Mouse (Mus musculus) neural tube, embryonic 13.5 days (tissue): ENCODE results near the gene L3mbtl3. TPM values are rescaled to one million over a fixed set of nuclear protein-coding genes. Genes with fewer than 3 reads are reported as not detected.

Experiments used
- ATAC-seq: fragments of 200-750 bp; cut with Nextera tagmentation; 2 replicates; pipeline ENCODE4 v1.8.0; 2017; ENCODE audit warnings: low read depth, mild to moderate bottlenecking, moderate TSS enrichment, moderate library complexity
- H3K27ac ChIP-seq: fragments of 300-500 bp; sonication (generic); replicated peaks from 2 replicates; pipeline ENCODE4 v1.5.1; 2015; ENCODE audit warnings: moderate library complexity, mild to moderate bottlenecking, inconsistent platforms
- H3K27me3 ChIP-seq: fragments of 300-500 bp; sonication (generic); 2 replicates; pipeline ENCODE4 v1.6.1; 2015; ENCODE audit warnings: mild to moderate bottlenecking, inconsistent platforms
- H3K36me3 ChIP-seq: fragments of 300-500 bp; sonication (generic); 2 replicates; pipeline ENCODE4 v1.6.1; 2015; ENCODE audit warnings: mild to moderate bottlenecking, inconsistent platforms
- H3K4me1 ChIP-seq: fragments of 300-500 bp; sonication (generic); replicated peaks from 2 replicates; pipeline ENCODE4 v1.6.1; 2015; ENCODE audit warnings: inconsistent platforms
- H3K4me2 ChIP-seq: fragments of 300-500 bp; sonication (generic); 2 replicates; pipeline ENCODE4 v1.6.1; 2015; ENCODE audit warnings: inconsistent platforms, mild to moderate bottlenecking, moderate library complexity
- H3K4me3 ChIP-seq: fragments of 300-500 bp; sonication (generic); 2 replicates; pipeline ENCODE4 v1.5.1; 2015; ENCODE audit warnings: mild to moderate bottlenecking, inconsistent platforms
- H3K9ac ChIP-seq: fragments of 300-500 bp; sonication (generic); 2 replicates; pipeline ENCODE4 v1.6.1; 2015; ENCODE audit warnings: moderate library complexity, mild to moderate bottlenecking, inconsistent platforms
- H3K9me3 ChIP-seq: fragments of 300-500 bp; sonication (generic); 2 replicates; pipeline ENCODE4 v1.6.1; 2016; ENCODE audit warnings: inconsistent platforms
- WGBS: fragments of 180-500 bp; shearing (Covaris S2); methylation state at CpG from one replicate; pipeline ENCODE4 v1.1.7; 2015; 5-methylcytosine and 5-hydroxymethylcytosine counted together
- polyA plus RNA-seq: library from polyadenylated mRNA; unstranded; fragments of >200 nt; fragmentation: Nextera tagmentation; extraction: Ambion mirVana; gene quantifications from 2 replicates; pipeline ENCODE4 v1.2.1, GENCODE M21; 2015

Gene L3mbtl3
- polyA plus RNA-seq, 1 experiment from 2014 or later, result 19.7 TPM

- 87% methylated on average over 8 of the region's 8 CpGs for WGBS
Observed at GRCm38 (mm10) chr10:26364326-26364856, 11.4 kb downstream of the L3mbtl3 start.

GRCm38 (mm10) chr10:26363605-26364004, 12.2 kb downstream of the L3mbtl3 start:
- ATAC-seq, result no peak
- no peak overlapping the region for H3K4me2 ChIP-seq
- no peak overlapping the region for H3K27ac ChIP-seq
- WGBS, result 69% methylated on average over 3 of the region's 3 CpGs
- no peak overlapping the region for H3K4me3 ChIP-seq
- H3K9me3 ChIP-seq, result no peaks in the 10 kb centered on the region
- no peaks in the 10 kb centered on the region for H3K27me3 ChIP-seq
- no peak overlapping the region for H3K9ac ChIP-seq
- H3K4me1 ChIP-seq, result peaks cover 5% of the 10 kb centered on the region; the same call in 1 of the 2 replicates
- H3K36me3 ChIP-seq, result peaks cover 9% of the 10 kb centered on the region

More at GRCm38 (mm10) chr10:26364326-26364856, 11.4 kb downstream of the L3mbtl3 start:
- no peak overlapping the region for H3K9ac ChIP-seq
- H3K36me3 ChIP-seq, result peaks cover 14% of the 10 kb centered on the region
- H3K27me3 ChIP-seq, result no peaks in the 10 kb centered on the region
- H3K4me2 ChIP-seq, result no peak overlapping the region
- ATAC-seq, result no peak
- no peak overlapping the region for H3K4me3 ChIP-seq
- H3K9me3 ChIP-seq, result no peaks in the 10 kb centered on the region
- H3K4me1 ChIP-seq, result peaks cover 5% of the 10 kb centered on the region; the same call in 1 of the 2 replicates
- no peak overlapping the region for H3K27ac ChIP-seq

GRCm38 (mm10) chr10:26358798-26359197, 17.0 kb downstream of the L3mbtl3 start:
- H3K9me3 ChIP-seq, result no peaks in the 10 kb centered on the region
- peaks cover 5% of the 10 kb centered on the region; the same call in 1 of the 2 replicates for H3K36me3 ChIP-seq
- H3K27me3 ChIP-seq, result no peaks in the 10 kb centered on the region
- 90% methylated on average over 6 of the region's 6 CpGs for WGBS
- H3K9ac ChIP-seq, result no peak overlapping the region
- H3K4me3 ChIP-seq, result no peak overlapping the region
- H3K4me1 ChIP-seq, result peaks cover 5% of the 10 kb centered on the region; the same call in 1 of the 2 replicates
- no peak overlapping the region for H3K27ac ChIP-seq
- no peak for ATAC-seq
- H3K4me2 ChIP-seq, result no peak overlapping the region

GRCm38 (mm10) chr10:26358231-26358630, 17.5 kb downstream of the L3mbtl3 start:
- WGBS, result 97% methylated on average over 5 of the region's 5 CpGs
- Histone ChIP-seq H3K9me3 (no peaks in the 10 kb centered on the region), H3K9ac (no peak overlapping the region), H3K27ac (no peak overlapping the region), H3K4me3 (no peak overlapping the region), H3K27me3 (no peaks in the 10 kb centered on the region), H3K4me1 (no peaks in the 10 kb centered on the region), H3K36me3 (peaks cover 5% of the 10 kb centered on the region; the same call in 1 of the 2 replicates), H3K4me2 (no peak overlapping the region)
- ATAC-seq, result no peak

- Histone ChIP-seq H3K4me2 (no peak overlapping the region), H3K9me3 (no peaks in the 10 kb centered on the region), H3K4me3 (no peak overlapping the region), H3K4me1 (no peaks in the 10 kb centered on the region), H3K36me3 (peaks cover 10% of the 10 kb centered on the region), H3K27ac (no peak overlapping the region), H3K9ac (no peak overlapping the region), H3K27me3 (no peaks in the 10 kb centered on the region)
- WGBS, result 64% methylated on average over 4 of the region's 4 CpGs
- no peak for ATAC-seq
Observed at GRCm38 (mm10) chr10:26353781-26354180, 22.0 kb downstream of the L3mbtl3 start.

- Histone ChIP-seq H3K9me3 (no peaks in the 10 kb centered on the region), H3K27me3 (no peaks in the 10 kb centered on the region), H3K9ac (no peak overlapping the region), H3K4me3 (no peak overlapping the region), H3K36me3 (peaks cover 10% of the 10 kb centered on the region), H3K4me2 (no peak overlapping the region), H3K4me1 (no peaks in the 10 kb centered on the region), H3K27ac (no peak overlapping the region)
- WGBS, result 91% methylated on average over 7 of the region's 7 CpGs
- ATAC-seq, result no peak
Observed at GRCm38 (mm10) chr10:26351129-26351738, 24.5 kb downstream of the L3mbtl3 start.

GRCm38 (mm10) chr10:26350153-26350552, 25.6 kb downstream of the L3mbtl3 start:
- no peak overlapping the region for H3K9ac ChIP-seq
- no peak for ATAC-seq
- H3K4me3 ChIP-seq, result no peak overlapping the region
- 87% methylated on average over 1 of the region's 1 CpGs for WGBS
- H3K9me3 ChIP-seq, result no peaks in the 10 kb centered on the region
- H3K36me3 ChIP-seq, result peaks cover 5% of the 10 kb centered on the region
- H3K4me1 ChIP-seq, result no peaks in the 10 kb centered on the region
- H3K27ac ChIP-seq, result no peak overlapping the region
- no peaks in the 10 kb centered on the region for H3K27me3 ChIP-seq
- no peak overlapping the region for H3K4me2 ChIP-seq

GRCm38 (mm10) chr10:26347614-26348013, 28.2 kb downstream of the L3mbtl3 start:
- ATAC-seq, result no peak
- Histone ChIP-seq H3K27me3 (no peaks in the 10 kb centered on the region), H3K4me2 (no peak overlapping the region)

GRCm38 (mm10) chr10:26345879-26346278, 29.9 kb downstream of the L3mbtl3 start:
- Histone ChIP-seq H3K27me3 (no peaks in the 10 kb centered on the region), H3K9ac (no peak overlapping the region), H3K4me3 (no peak overlapping the region), H3K4me1 (no peaks in the 10 kb centered on the region), H3K36me3 (peaks cover 28% of the 10 kb centered on the region), H3K9me3 (no peaks in the 10 kb centered on the region), H3K4me2 (no peak overlapping the region), H3K27ac (no peak overlapping the region)
- no peak for ATAC-seq
- WGBS, result 89% methylated on average over 1 of the region's 1 CpGs

More at GRCm38 (mm10) chr10:26347614-26348013, 28.2 kb downstream of the L3mbtl3 start:
- WGBS, result 37% methylated on average over 7 of the region's 7 CpGs
- H3K9ac ChIP-seq, result no peak overlapping the region
- H3K9me3 ChIP-seq, result no peaks in the 10 kb centered on the region
- H3K4me1 ChIP-seq, result no peaks in the 10 kb centered on the region
- peaks cover 24% of the 10 kb centered on the region for H3K36me3 ChIP-seq
- H3K27ac ChIP-seq, result no peak overlapping the region
- no peak overlapping the region for H3K4me3 ChIP-seq

- 75% methylated on average over 23 of the region's 23 CpGs for whole genome bisulfite sequencing
- Histone ChIP-seq H3K27me3 (no peaks in the 10 kb centered on the region), H3K36me3 (peaks cover 72% of the 10 kb centered on the region), H3K4me1 (no peaks in the 10 kb centered on the region), H3K9ac (no peak overlapping the region), H3K27ac (no peak overlapping the region), H3K4me3 (no peak overlapping the region), H3K9me3 (no peaks in the 10 kb centered on the region), H3K4me2 (no peak overlapping the region)
- no peak for ATAC-seq
Observed at GRCm38 (mm10) chr10:26337896-26338503, 37.8 kb downstream of the L3mbtl3 start.

- no peak overlapping the region for H3K4me3 ChIP-seq
- 50% methylated on average over 5 of the region's 5 CpGs for WGBS
- H3K9me3 ChIP-seq, result no peaks in the 10 kb centered on the region
- no peak for ATAC-seq
- H3K36me3 ChIP-seq, result peaks cover 46% of the 10 kb centered on the region
- H3K4me1 ChIP-seq, result peaks cover 7% of the 10 kb centered on the region
- H3K9ac ChIP-seq, result no peak overlapping the region
- no peaks in the 10 kb centered on the region for H3K27me3 ChIP-seq
- no peak overlapping the region for H3K4me2 ChIP-seq
- no peak overlapping the region for H3K27ac ChIP-seq
Observed at GRCm38 (mm10) chr10:26333966-26334365, 41.8 kb downstream of the L3mbtl3 start.

GRCm38 (mm10) chr10:26332781-26333180, 43.0 kb downstream of the L3mbtl3 start:
- Histone ChIP-seq H3K36me3 (peaks cover 34% of the 10 kb centered on the region), H3K9ac (no peak overlapping the region), H3K4me1 (peaks cover 17% of the 10 kb centered on the region), H3K9me3 (no peaks in the 10 kb centered on the region), H3K4me3 (no peak overlapping the region), H3K27me3 (no peaks in the 10 kb centered on the region), H3K4me2 (no peak overlapping the region), H3K27ac (no peak overlapping the region)
- ATAC-seq, result no peak
- WGBS, result 38% methylated on average over 2 of the region's 2 CpGs
